ENCODE assay signal across 8 mouse cellular contexts in genomic region chr4:148627246-148627645, GRCm38 (mm10). TPM values are rescaled to one million over a fixed set of nuclear protein-coding genes. Genes with fewer than 3 reads are reported as not detected.
DNase-seq lines count a peak whose midpoint lies in the region; ATAC-seq and TF ChIP-seq lines count a peak whose summit lies in the region.

No protein-coding gene starts in this region.

- no peak for TF ChIP-seq RAD21 in CH12.LX (IDR thresholded peaks at IDR 0.05; ENCODE audit: low read depth, low read length)

- dilution Hi-C loops in CH12.LX (cut with MboI; ENCODE audit: extremely low pct_ligation_motif_present, extremely low pct_unique_long_range_greater_than_20kb, low sequenced_read_pairs): no loop called here

- 0 out of 2 replicates have a peak, but pooled peaks cover 1% of the 10 kb centered on the region for H3K79me2 ChIP-seq in heart, adult 2 months (replicated peaks; ENCODE audit: control insufficient read depth, insufficient read depth, low read length)
- peaks cover 43% of the 10 kb centered on the region for H3K79me2 ChIP-seq in CH12.LX (replicated peaks; ENCODE audit: control insufficient read depth, extremely low read depth, insufficient read depth, poor library complexity, severe bottlenecking)

- in situ Hi-C loops in CH12.LX (cut with MboI; ENCODE audit: low pct_ligation_motif_present, low pct_unique_long_range_greater_than_20kb, low sequenced_read_pairs): no loop called here

- peaks cover 5% of the 10 kb centered on the region for H3K4me1 ChIP-seq in heart, adult 2 months (ENCODE audit: control insufficient read depth, insufficient read depth, low read length)
- peaks cover 6 to 35% of the 10 kb centered on the region in 2 experiments for H3K4me1 ChIP-seq in CH12.LX (ENCODE audit: control insufficient read depth in 1 of 2, insufficient read depth in 2 of 2)
- H3K4me1 ChIP-seq in forebrain, embryonic 16.5 days (replicated peaks; ENCODE audit: control insufficient read depth, insufficient read depth, low read length): peaks cover 18% of the 10 kb centered on the region
- H3K4me1 ChIP-seq in liver, embryonic 16.5 days (ENCODE audit: control insufficient read depth, low read depth, low read length): peaks cover 13% of the 10 kb centered on the region

- ATAC-seq in forebrain, embryonic 16.5 days: peak; percentile 7; the same call in 1 of the 2 replicates
- ATAC-seq in liver, embryonic 16.5 days (ENCODE audit: low read depth): no peak

- no peaks in the 10 kb centered on the region for H3K9me3 ChIP-seq in CH12.LX (replicated peaks; ENCODE audit: low read length)
- no peaks in the 10 kb centered on the region for H3K9me3 ChIP-seq in forebrain, embryonic 16.5 days (ENCODE audit: control insufficient read depth, low read length)
- no peaks in the 10 kb centered on the region for H3K9me3 ChIP-seq in liver, embryonic 16.5 days (replicated peaks; ENCODE audit: control insufficient read depth, low read length)

- H3K36me3 ChIP-seq in heart, adult 2 months (ENCODE audit: control insufficient read depth, insufficient read depth, low read length): peaks cover 24% of the 10 kb centered on the region
- peaks cover 22 to 28% of the 10 kb centered on the region in 2 experiments for H3K36me3 ChIP-seq in CH12.LX (replicated peaks in 1 of 2; ENCODE audit: control insufficient read depth in 1 of 2, insufficient read depth in 1 of 2, low read length in 1 of 2)
- peaks cover 15% of the 10 kb centered on the region for H3K36me3 ChIP-seq in forebrain, embryonic 16.5 days (ENCODE audit: control insufficient read depth, insufficient read depth)
- H3K36me3 ChIP-seq in liver, embryonic 16.5 days (ENCODE audit: control insufficient read depth, insufficient read depth): peaks cover 26% of the 10 kb centered on the region

- no peak overlapping the region for H3K9ac ChIP-seq in heart, adult 2 months (ENCODE audit: low read depth, low read length)
- H3K9ac ChIP-seq in CH12.LX (ENCODE audit: insufficient read depth, low read depth): peak overlapping the region; percentile 36
- peak overlapping the region; percentile 22; the same call in 1 of the 2 replicates for H3K9ac ChIP-seq in forebrain, embryonic 16.5 days (replicated peaks; ENCODE audit: low read depth, low read length)
- H3K9ac ChIP-seq in liver, embryonic 16.5 days (ENCODE audit: low read depth, low read length): no peak overlapping the region

- intact Hi-C loops in heart, adult 2 months (cut with DNase I): no loop called here
- intact Hi-C loops in heart, postnatal 36 days (cut with DNase I): no loop called here

- H3K4me3 ChIP-seq in heart, adult 2 months: peak overlapping the region; percentile 39
- H3K4me3 ChIP-seq in CH12.LX (replicated peaks in 1 of 3; ENCODE audit: low read depth in 2 of 3, low read length in 2 of 3, poor library complexity in 1 of 3): no peak overlapping the region
- H3K4me3 ChIP-seq in forebrain, embryonic 16.5 days (replicated peaks; ENCODE audit: low read length): peak overlapping the region; percentile 99
- H3K4me3 ChIP-seq in liver, embryonic 16.5 days (ENCODE audit: low read depth, low read length): peak overlapping the region; percentile 99

- TF ChIP-seq CTCF in heart, adult 2 months (IDR thresholded peaks at IDR 0.05): no peak
- TF ChIP-seq CTCF in CH12.LX (conservative IDR thresholded peaks at IDR 0.05 in 1 of 2, IDR thresholded peaks at IDR 0.05 in 1 of 2; ENCODE audit: low read depth in 2 of 2, low read length in 2 of 2): no peak

- peak overlapping the region; percentile 90 for H3K27ac ChIP-seq in heart, adult 2 months
- H3K27ac ChIP-seq in CH12.LX (ENCODE audit: insufficient read depth, low read depth): no peak overlapping the region
- H3K27ac ChIP-seq in forebrain, embryonic 16.5 days (ENCODE audit: low read length): no peak overlapping the region
- H3K27ac ChIP-seq in liver, embryonic 16.5 days (ENCODE audit: low read length): no peak overlapping the region

- peak overlapping the region; percentile 45; the same call in 1 of the 2 replicates for H3K4me2 ChIP-seq in CH12.LX (ENCODE audit: insufficient read depth, low read depth, poor library complexity, severe bottlenecking)
- H3K4me2 ChIP-seq in forebrain, embryonic 16.5 days (ENCODE audit: low read length): peak overlapping the region; percentile 57
- peak overlapping the region; percentile 77 for H3K4me2 ChIP-seq in liver, embryonic 16.5 days (ENCODE audit: low read depth, low read length)

- no peaks in the 10 kb centered on the region for H3K27me3 ChIP-seq in heart, adult 2 months (ENCODE audit: control insufficient read depth, insufficient read depth, low read length)
- no peaks in the 10 kb centered on the region for H3K27me3 ChIP-seq in CH12.LX (replicated peaks)
- H3K27me3 ChIP-seq in forebrain, embryonic 16.5 days (replicated peaks; ENCODE audit: control insufficient read depth, insufficient read depth, low read length): no peaks in the 10 kb centered on the region
- no peaks in the 10 kb centered on the region for H3K27me3 ChIP-seq in liver, embryonic 16.5 days (ENCODE audit: control insufficient read depth, insufficient read depth, low read depth, low read length)

- no peak for TF ChIP-seq EP300 in heart, adult 2 months (IDR thresholded peaks at IDR 0.05; ENCODE audit: insufficient read depth, low read depth, low read length)
- TF ChIP-seq EP300 in CH12.LX (IDR thresholded peaks at IDR 0.05; ENCODE audit: low read length): no peak

- no peak for TF ChIP-seq POLR2A in heart, adult 2 months (IDR thresholded peaks at IDR 0.05; ENCODE audit: insufficient read depth, low read depth, low read length)
- TF ChIP-seq POLR2A in CH12.LX (IDR thresholded peaks at IDR 0.05; ENCODE audit: low read depth, low read length): no peak

- whole genome bisulfite sequencing in heart, adult 2 months: 61% methylated on average over 3 of the region's 3 CpGs
- 63% methylated on average over 3 of the region's 3 CpGs for WGBS in forebrain, embryonic 16.5 days
- 55% methylated on average over 3 of the region's 3 CpGs for WGBS in liver, embryonic 16.5 days (ENCODE audit: insufficient replicate concordance)

- DNase-seq in heart, adult 2 months: no peak
- DNase-seq in heart, postnatal 36 days: no peak
- no peak for DNase-seq in CH12.LX (ENCODE audit: extremely low read depth)
- no peak for DNase-seq in spleen, postnatal 4 days (ENCODE audit: low spot score in 2 of 2)
- DNase-seq in thymus, adult 18-20 months: no peak
- DNase-seq in yolk sac, embryonic 10.5 days (ENCODE audit: low spot score): no peak

TF ChIP-seq in CH12.LX, 34 proteins besides CTCF, POLR2A, EP300 and RAD21:
- TF ChIP-seq MAFK (IDR thresholded peaks at IDR 0.05; ENCODE audit: insufficient replicate concordance, low read length) (no peak), MAX (IDR thresholded peaks at IDR 0.05; ENCODE audit: low read length) (0 out of 2 replicates have a peak, but pooled peaks have one; percentile 27), IRF4 (IDR thresholded peaks at IDR 0.05; ENCODE audit: low read depth, low read length) (no peak), ZMIZ1 (IDR thresholded peaks at IDR 0.05; ENCODE audit: low read depth, low read length) (0 out of 2 replicates have a peak, but pooled peaks have one; percentile 32)

RNA-seq across cellular contexts. Expression of gene Tardbp, which starts 0.4 kb away (rescaled TPM):
- 100 to 1,000 TPM; 116 to 119 TPM for total RNA-seq in heart, adult 2 months (2021)
- polyA plus RNA-seq in heart, adult 2 months (2012; rRNA removed): 70.5 and 156 TPM in 2 replicates
- 100 to 1,000 TPM; 123 to 130 TPM for total RNA-seq in heart, postnatal 36 days (2021)
- total RNA-seq in CH12.LX (2012; rRNA removed) (176 and 238 TPM in 2 replicates), CH12.LX (2014; rRNA removed) (341 and 403 TPM in 2 replicates)
- 617 and 618 TPM in 2 replicates for polyA plus RNA-seq in CH12.LX (2012; ENCODE audit: insufficient read length, low read depth)
- polyA plus RNA-seq in forebrain, embryonic 16.5 days (2015; fragmentation: Nextera tagmentation; extraction: Ambion mirVana): 277 and 319 TPM in 2 replicates
- polyA plus RNA-seq in liver, embryonic 16.5 days (2015; fragmentation: Nextera tagmentation; extraction: Ambion mirVana): 110 and 128 TPM in 2 replicates

RNA-seq across cellular contexts. Expression of gene Gm572, which starts 15.9 kb away (rescaled TPM):
- total RNA-seq in heart, adult 2 months (2021): 1 to 10 TPM; 4.5 to 5.0 TPM
- polyA plus RNA-seq in heart, adult 2 months (2012; rRNA removed): 1.9 and 4.1 TPM in 2 replicates
- total RNA-seq in heart, postnatal 36 days (2021): 1 to 10 TPM; 3.7 to 5.5 TPM
- not detected in 2 replicates for total RNA-seq in CH12.LX (2012; rRNA removed)
- not detected in 2 replicates for total RNA-seq in CH12.LX (2014; rRNA removed)
- polyA plus RNA-seq in CH12.LX (2012; ENCODE audit: insufficient read length, low read depth): not detected in 2 replicates
- not detected in 2 replicates for polyA plus RNA-seq in forebrain, embryonic 16.5 days (2015; fragmentation: Nextera tagmentation; extraction: Ambion mirVana)
- polyA plus RNA-seq in liver, embryonic 16.5 days (2015; fragmentation: Nextera tagmentation; extraction: Ambion mirVana): not detected in 2 replicates

RNA-seq across cellular contexts. Expression of gene Masp2, which starts 24.9 kb away (rescaled TPM):
- under 1 TPM; 0.29 to 0.52 TPM for total RNA-seq in heart, adult 2 months (2021)
- 0.47 and 2.3 TPM in 2 replicates for polyA plus RNA-seq in heart, adult 2 months (2012; rRNA removed)
- total RNA-seq in heart, postnatal 36 days (2021): under 1 TPM in 1 of 2 experiments, not detected in 1; 0.56 TPM
- total RNA-seq in CH12.LX (2012; rRNA removed): 0.85 and 1.3 TPM in 2 replicates
- 0.11 TPM in 1 of 2 replicates, not detected in the other for total RNA-seq in CH12.LX (2014; rRNA removed)
- 0.21 TPM in 1 of 2 replicates, not detected in the other for polyA plus RNA-seq in CH12.LX (2012; ENCODE audit: insufficient read length, low read depth)
- polyA plus RNA-seq in forebrain, embryonic 16.5 days (2015; fragmentation: Nextera tagmentation; extraction: Ambion mirVana): 0.56 and 1.0 TPM in 2 replicates
- polyA plus RNA-seq in liver, embryonic 16.5 days (2015; fragmentation: Nextera tagmentation; extraction: Ambion mirVana): 58.7 and 65.9 TPM in 2 replicates

RNA-seq across cellular contexts. Expression of gene Srm, which starts 35.9 kb away (rescaled TPM):
- 10 to 100 TPM; 14.8 to 16.8 TPM for total RNA-seq in heart, adult 2 months (2021)
- 20.4 and 21.9 TPM in 2 replicates for polyA plus RNA-seq in heart, adult 2 months (2012; rRNA removed)
- total RNA-seq in heart, postnatal 36 days (2021): 10 to 100 TPM; 17.5 to 18.7 TPM
- total RNA-seq in CH12.LX (2012; rRNA removed): 151 and 213 TPM in 2 replicates
- total RNA-seq in CH12.LX (2014; rRNA removed): 127 and 136 TPM in 2 replicates
- 521 and 640 TPM in 2 replicates for polyA plus RNA-seq in CH12.LX (2012; ENCODE audit: insufficient read length, low read depth)
- 187 and 190 TPM in 2 replicates for polyA plus RNA-seq in forebrain, embryonic 16.5 days (2015; fragmentation: Nextera tagmentation; extraction: Ambion mirVana)
- polyA plus RNA-seq in liver, embryonic 16.5 days (2015; fragmentation: Nextera tagmentation; extraction: Ambion mirVana): 88.3 and 94.2 TPM in 2 replicates

Comparison
In these comparisons a context has a peak if more than half of its experiments do, and no peak if none do; other contexts are left out.
1. H3K4me3 ChIP-seq: peak in heart, adult 2 months (single experiment), forebrain, embryonic 16.5 days (single experiment) and liver, embryonic 16.5 days (single experiment); none in CH12.LX (0 of 3).
2. H3K9ac ChIP-seq: peak in CH12.LX (single experiment) and forebrain, embryonic 16.5 days (single experiment); none in heart, adult 2 months (single experiment) and liver, embryonic 16.5 days (single experiment).
3. RNA of gene Masp2, which starts 24.9 kb away (polyA plus RNA-seq): 58.7 to 65.9 TPM in liver, embryonic 16.5 days; 0.47 to 2.3 TPM in heart, adult 2 months, 0.56 to 1.0 TPM in forebrain, embryonic 16.5 days and 0.21 TPM in CH12.LX; every median in the first group is over 10 times any median in the second.
4. Peak in every context shown above with its lines, with median percentiles within 50 percentile points of each other: H3K4me2 ChIP-seq.